Mouse (Mus musculus) heart, adult 9 months (tissue): ENCODE data around the gene Sap30l.
"Not testable (repeated sequence)": the region's sequence is repeated elsewhere in the genome, so short reads cannot be mapped to it uniquely, and the experiment has no call there.

Experiments
- DNase-seq, 2 experiments: peaks; one replicate each; pipeline ENCODE4 v3.0.0; 2022; ENCODE audit warnings: low spot score in 2 of 2

Gene Sap30l

DNA sequence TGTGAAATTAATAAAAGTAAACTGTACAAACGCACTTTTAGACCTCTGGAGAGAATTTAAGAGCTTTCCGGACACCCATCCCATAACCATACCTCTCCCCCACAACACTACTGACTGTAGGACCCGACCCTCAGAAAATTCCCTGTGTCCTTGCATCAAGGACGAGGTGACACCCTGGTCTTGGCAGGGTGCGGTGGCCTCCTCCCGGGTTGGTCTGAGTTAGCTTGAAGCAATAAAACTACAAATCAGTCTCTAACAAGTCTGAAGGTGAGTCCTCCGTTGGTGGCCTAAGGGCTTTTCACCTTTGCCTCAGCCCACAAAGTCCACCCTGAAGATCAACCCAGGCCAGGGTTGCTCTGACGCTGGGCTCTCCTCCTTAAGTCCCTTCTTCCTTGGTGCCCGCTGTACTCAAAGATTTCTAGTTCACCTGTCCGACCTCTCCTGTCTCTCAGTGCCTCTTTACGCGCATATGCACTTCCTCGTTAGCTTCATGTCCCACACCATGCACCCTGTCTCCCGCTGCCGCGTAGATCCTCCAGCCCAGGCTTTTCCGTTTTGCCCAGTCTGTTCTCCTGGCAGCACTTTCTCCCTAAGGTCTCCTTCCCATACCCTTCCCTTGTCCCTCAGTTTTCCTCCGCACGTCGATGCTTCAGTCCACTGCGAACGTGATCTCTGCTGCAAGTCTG, 1.0 kb upstream of the Sap30l start:
- no peak for DNase-seq

DNA sequence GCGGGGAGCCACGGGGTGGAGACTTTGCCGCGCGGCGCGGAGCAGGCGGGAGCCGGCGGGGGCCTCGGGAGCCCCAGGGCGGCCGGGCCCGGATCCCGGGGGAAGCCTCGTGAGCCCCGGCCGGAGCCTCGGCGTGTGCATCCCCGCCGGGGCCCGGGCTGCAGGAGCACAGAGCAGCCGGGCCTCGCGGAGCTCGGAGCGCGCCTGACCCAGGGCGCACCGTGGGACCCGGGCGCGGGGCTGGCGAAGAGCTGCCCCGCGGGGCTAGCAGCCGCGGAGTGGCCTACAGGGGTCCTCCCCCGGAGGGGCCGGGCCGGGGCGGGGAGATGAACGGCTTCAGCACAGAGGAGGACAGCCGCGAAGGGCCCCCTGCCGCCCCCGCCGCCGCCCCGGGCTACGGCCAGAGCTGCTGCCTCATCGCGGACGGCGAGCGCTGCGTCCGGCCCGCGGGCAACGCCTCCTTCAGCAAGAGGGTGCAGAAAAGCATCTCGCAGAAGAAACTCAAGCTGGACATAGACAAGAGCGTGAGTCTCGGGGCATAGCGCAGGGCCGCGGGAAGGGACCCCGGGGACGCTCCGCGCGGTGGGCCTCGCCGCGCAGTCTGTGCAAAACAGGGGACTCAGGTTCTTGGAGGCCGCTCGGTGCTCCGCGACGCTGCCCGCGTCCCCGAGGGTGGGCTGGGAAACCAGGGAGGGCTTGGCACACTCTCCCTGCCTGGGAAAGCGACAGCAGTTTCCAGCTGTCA, 501 bp downstream of the Sap30l start:
- DNase-seq: peak; percentile 56 to 64

DNA sequence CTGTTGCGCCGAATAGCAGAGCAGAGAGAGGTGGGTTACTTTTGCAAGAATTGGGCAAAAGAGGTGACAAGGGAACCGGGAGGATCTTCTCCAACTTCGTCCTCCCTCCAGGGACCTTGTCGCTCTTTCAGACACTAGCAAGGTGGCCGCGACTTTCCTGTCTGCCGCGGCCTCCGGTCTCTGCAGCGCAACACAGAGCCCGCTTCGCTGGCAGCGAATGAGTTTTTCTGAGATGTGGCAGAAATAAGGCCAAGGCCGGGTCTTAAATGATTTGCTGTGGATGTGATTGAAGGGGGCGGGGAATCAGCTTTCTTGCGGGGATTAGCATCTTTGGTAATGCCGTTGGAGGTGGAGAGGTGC, 1.1 kb downstream of the Sap30l start:
- peak in 1 of 2 experiments; percentile 13 for DNase-seq

DNA sequence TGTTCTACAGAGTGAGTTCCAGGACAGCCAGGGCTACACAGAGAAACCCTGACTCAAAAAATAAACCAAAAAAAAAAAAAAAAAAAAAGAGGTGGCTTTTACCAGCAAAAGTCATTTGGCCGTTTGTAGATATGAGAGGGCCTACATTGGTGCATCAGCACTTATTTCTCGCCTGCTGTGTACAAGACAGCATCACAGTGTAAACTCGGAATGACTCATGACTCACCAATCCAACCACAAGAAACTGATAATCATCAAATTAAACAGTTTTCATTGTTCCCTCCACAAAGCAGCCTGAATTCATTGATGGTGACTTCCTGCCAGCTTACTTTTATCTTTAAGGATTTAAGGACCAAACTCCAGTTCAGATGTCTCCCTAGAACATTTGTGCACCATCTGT, 3.6 kb downstream of the Sap30l start:
- no peak for DNase-seq

DNA sequence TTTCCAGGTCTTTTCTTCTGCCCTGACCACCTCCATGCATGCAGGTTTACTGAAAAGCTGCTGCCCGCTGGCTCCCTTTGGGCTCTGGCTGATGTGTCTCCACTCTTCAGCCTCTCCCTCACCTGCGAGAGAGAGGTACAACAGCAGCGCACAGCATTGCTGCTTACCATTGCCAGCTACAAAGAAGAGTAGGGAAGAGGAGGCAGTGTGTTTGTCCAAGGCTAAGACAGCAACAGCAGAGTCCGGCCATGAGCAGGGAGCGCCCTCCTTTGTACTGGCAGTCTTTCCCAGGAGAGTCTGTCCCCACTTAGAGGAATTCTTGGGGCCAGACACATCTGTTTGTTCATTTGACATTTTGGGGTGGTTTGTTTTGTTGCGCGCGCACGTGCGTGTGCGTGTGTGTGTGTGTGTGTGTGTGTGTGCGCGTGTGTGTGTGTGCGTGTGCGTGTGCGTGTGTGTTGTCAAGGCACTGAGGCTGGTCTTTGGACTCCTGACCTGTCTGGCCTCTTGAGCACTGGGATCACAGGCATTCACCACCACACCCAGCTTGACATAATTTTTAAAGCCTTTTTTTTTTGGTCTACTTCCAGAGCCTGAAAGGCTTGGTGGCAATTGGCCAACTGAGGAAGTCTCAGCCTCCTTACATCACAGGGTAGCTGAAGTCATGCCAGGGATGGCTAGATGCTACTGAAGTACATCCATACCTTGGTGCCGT, 7.7 kb downstream of the Sap30l start:
- DNase-seq: no peak

DNA sequence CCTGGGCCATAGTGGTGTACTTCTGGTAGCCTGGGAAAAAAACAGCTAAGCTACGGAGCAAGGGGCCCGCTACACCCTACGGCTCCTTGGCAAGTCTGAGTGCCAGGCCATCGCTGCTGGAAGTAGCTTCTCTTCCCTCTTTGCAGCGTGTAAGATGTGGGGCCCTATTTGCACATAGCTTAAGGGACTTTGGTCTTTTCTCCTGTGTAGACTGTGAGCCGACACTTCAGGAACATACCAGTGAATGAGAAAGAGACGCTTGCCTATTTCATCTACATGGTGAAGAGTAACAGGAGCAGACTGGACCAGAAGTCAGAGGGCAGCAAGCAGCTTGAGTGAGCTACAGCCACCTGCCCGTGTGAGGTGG, 8.3 kb downstream of the Sap30l start:
- no peak for DNase-seq

DNA sequence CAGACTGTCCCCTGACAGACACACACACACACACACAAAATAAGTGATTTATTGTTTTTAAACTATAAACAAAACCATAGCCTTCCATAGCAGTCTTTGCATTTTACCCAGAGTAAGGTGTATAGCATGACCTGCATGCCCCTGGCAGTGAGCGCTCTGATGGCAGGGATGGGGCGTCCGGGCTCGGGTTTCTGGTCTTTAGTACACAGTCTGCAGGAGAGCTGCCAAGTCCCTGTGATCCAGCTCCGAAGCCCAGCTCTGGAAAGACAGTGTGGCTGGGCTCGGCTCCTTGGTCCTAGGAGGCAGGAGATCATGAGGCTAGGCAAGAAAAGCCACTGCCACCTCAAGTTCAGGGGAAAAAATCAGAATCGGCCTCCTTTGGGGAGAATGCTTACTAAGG, 9.6 kb downstream of the Sap30l start:
- DNase-seq: no peak

DNA sequence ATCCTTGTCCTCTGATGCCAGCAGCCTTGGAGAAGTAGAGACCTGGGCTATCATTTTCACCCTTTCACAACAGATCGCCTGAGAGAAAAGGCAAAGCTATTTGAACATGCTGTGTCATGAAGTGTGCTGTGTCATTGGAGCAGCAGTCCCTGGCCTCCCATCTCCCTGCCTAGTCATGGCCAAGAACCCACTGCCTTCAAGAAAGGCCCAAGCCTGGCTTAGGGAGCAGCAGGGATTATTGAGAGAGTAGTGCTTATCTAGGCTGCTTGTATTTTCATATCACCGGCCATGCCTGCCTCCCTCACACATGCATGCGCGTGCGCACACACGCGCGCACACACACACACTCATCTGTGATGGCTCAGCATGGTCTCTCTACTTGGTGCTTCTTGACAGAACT, 10.8 kb downstream of the Sap30l start:
- DNase-seq: no peak

DNA sequence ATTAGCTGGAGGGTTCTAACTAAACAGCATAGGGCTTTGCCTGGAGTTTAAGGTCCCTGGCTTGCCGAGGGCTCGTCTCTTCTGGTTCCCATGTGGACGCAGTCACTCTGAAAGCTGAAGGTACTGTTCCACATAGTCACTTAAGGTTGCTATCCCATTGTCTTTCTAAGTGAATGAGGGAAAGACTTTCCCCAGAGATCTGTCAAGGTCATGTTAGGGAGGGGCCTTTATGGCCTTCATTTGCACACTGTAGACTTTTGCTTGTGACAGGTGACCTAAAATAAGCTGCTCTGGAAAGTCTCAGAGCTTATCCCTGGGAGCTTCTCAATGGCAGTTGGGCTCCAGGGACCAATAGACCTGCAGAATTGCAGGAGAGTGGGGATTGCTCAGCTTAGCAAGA, 12.2 kb downstream of the Sap30l start:
- DNase-seq: no peak

DNA sequence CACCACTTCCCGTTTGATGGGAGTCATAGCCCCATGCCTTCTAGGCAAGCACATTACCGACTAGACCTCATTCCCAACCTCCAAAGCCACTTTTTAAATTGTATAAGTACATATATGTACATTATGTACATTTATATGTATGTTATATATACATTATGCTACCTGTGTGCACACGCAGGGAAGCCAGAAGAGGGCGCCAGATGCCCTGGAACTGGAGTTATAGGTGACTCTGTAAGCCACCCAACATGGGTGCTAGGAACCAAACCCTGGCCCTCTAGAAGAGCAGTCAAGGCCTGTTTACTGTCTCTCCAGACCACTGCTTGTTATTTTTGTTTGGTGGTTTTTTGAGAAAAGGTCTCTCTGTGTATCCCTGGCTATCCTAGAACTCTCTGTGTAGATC, 16.8 kb downstream of the Sap30l start:
- DNase-seq: no peak

DNA sequence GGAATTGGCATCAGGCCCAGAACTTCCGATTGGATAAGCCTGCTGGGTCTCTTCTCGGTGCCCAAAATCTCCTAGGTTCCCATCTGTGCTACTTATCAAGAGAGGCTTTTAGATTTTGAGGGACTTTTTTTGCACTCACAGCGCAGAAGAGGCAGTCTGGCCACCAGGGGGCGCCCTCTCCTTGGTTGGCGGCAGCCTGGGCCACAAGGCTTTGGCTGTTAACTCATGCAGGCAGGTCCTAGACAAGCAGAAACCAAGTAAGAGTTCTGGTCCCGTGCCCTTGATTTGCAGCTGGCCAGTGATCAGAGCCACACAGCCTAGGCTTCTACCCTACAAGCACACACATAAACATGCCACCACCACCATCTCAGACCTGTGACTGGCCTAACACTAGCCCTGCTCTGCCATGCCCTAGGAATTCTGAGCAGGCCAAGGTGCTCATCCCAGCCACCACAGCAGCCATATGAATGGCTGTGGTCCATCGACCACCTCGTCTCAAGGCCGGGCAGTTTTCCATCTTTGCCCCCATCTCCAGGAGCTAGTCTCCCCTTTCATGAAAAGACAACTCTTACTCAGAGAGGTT, 18.7 kb downstream of the Sap30l start:
- peak; percentile 28 to 59 for DNase-seq

DNA sequence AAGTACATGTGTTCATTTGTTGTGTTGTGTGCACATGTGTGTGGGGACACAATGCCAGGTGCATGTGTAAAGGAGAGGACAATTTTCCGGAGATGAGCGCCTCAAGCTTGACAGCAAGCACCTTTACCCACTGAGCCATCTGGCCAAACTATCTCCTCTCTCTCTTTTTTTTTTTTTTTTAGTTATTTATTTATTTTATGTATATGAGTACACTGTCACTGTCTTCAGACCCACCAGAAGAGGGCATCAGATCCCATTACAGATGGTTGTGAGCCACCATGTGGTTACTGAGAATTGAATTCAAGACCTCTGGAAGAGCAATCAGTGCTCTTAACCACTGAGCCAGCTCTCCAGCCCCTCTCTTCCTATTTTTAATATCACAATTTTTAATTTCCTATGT, 21.7 kb downstream of the Sap30l start:
- DNase-seq: not testable (repeated sequence)

DNA sequence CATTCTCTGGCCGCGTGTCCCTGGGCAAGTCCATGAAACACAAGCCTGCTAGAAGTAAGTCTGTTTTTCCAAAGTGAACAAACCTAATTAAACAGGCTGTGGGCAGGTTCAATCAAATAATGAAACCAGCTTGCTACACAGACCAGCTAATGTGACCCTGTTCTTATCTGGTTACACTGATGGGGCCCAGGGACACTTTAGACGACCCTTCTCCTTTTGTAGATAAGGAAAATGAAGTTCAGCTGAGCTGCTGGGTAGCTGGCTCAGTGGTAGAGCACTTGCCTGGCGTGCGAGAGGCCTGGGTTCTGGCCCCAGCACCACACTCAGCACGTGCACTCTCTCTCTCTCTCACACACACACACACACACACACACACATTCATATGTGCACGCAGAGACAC, 22.3 kb downstream of the Sap30l start:
- DNase-seq: no peak

DNA sequence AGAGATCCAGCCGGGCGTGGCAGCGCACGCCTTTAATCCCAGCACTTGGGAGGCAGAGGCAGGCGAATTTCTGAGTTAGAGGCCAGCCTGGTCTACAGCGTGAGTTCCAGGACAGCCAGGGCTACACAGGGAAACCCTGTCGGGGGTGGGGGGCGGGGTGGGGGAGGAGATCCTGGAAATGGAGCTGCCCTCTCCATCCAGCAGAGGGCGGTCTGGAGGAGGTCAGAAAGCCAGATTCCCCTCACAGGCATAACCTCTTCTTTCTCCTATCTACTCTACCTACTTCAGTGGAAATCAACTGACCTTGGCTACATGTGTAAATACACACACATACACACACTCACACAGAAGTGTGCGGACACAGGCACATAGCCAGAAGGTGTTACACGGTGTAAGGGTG, 23.8 kb downstream of the Sap30l start:
- DNase-seq: not testable (repeated sequence)

DNA sequence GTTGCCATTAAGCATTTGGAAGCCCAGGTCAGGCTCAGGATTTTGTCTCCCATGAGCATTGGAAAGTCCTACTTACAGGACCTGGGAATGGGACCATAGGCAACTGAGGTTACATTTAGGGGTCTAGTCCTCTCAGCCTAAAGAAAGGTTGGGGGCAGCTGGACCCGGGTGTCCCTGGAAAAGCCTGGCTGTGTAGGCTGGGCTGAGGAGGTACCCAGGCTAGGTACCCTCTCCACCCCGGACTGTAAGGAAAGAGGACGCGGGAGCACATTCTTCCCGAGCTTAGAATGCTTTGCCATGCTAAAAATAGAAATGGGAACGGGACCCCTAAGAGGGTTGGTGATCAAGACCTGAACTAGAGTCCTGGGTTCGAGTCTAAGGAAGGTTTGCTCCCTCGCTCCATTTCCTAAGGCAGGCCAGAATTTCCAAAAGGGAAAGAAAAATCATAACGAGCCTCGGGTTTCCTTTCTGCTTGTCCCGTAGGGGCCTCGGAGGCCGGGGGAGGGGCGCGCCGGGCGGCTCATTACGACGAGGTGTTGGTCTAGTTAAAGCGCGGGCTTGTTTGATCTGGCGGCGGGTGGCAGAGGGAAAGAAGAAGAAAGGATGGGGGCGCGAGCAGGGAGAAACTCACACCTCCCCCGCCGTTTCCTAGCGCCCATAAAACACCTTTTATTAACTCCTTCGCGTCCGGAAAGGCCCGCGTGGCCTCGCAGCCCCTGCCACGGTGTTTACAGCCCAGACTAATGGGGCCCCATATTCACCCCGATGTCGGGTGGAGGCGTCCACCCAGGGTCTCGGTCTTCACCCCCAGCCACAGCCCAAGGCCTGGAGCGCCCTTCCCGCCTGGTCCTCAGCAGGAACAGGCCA, 25.8 kb downstream of the Sap30l start:
- DNase-seq: no peak

DNA sequence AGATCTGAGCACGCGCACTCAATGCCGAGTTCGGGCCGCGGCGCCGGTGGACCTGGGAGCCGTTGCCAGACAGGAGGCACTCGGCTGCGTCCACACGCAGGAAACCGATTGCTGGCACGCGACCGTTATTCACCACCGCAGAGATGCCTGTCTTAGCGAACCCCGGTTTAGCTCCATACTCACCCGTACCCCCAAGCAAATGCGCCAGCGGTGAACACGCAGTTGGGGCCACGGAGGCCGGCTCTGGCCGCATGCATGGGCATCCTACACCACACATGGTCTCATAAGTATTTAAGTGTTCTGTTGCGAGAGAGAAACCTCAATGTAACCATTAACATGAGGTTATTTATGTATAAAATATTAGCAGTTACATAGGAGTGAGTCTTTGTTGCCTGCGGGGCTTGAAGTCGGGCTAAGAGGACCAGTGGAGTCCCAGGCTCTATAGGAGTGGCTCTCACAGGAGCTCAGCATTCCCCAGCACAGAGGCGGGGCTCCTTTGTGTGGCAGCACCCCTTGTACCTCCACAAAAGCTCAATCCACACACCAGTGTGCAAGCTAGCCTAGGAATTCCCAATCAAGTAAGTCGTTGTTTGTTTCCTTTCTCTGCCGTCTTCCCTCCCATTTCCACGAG, 26.6 kb downstream of the Sap30l start:
- no peak for DNase-seq

DNA sequence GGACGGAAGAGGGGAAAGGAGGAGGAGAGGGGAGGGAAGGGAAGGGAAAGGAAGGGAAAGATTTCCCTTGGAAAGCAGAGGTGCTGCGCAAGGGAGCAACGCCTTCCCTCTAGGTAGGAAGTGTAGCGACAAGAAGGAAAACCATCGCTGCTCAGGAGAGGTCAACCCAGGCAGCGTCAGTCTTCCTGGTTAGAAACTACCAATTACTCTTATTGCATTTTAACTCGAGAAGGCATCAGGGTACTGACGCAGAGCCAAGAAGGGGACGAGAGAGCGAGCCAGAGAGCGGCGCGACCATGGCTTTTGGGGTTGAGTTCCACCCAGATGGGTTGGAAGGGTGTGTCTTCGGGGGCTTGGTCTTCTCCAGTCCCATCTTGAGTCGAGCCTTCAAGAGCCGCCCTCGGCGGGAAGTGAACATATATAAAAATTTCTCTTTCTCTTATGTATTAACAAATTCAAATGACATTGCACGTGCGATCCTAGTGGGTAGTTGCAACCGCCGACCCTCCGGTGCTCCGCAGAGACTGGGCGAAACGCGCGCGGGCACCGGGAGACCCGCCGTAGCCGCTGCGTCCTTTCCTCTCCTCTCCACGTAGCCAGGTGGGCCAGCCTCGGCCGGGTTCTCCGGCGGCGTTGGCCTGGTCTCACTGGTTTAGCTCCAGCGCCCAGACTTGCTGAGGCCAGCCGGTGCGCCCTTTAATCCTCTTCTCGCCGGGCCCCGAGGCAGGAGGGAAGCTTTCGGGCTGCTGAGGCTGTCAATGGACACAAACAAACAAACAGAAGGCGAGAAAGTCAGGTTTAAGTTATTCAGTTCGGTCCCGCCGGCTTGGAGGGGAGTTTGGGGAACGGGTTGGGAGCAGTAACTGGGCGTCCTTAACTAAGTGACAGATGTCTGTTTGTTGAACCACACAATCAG, 27.8 kb downstream of the Sap30l start:
- DNase-seq: no peak

DNA sequence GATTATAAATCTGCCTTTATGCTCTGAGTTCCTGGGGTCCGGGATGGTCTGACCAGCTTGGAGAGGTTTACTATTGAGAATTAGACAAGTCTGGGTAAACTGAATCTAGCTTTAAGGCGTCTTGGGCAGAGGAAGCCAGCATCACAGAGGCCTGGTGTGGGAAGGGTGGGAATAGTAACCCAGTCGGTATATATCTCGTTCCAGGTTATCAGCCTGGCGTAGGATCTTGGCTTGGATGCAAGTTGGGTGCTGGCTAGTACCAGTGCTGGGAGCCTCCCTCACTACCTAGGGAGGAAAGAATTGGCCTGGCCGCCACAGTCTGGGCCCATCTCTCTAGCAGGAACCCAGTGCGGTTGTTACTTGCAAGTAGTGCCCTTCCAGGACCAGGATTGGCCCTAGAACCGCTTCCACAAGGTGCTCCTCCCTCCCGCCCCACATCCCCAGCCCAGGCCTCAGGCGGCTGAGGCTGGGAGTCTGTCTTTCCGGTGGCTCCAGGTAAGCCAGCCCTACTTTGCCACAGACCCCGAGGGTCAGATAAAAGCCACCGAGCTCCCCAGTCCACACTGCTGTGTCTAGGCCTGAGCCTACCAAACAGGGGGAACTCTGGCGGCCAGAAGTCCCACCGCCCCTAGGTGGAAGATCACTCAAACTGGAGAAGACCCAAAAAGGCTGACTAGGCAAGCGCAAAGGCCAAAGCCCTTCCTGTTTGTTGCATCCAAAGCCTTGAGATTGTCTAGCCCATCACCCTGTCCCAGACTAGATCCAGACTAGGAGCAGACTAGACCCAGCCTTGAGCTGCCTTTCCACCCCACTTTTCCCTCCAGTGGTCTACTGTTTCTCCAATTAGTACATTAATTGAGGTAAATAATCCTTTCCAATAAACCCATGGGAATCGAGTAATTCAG, 28.7 kb downstream of the Sap30l start:
- DNase-seq: no peak

DNA sequence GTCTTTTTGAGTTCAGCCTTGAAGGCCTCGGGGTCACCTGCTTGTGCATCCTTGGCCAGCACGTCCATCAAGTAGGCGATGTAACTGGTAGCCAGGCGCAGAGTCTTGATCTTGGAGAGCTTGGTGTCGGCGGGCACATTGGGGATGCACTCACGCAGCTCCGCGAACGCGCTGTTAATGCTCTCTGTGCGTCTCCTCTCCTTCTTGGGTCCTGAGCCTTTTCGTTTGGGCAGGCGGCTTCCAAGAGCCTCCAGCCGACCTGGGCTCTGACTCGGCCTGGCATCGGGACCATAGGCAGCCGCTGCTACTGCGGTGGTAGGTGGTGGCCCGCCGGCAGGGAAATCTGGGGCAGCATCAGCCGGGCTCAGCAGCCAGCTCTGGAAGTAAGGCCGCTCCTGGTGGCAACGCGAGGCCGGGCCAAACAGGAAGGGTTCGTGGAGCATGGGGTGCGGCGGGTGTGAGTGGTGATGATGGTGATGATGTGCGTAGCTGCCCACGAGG, 29.9 kb downstream of the Sap30l start:
- no peak for DNase-seq
